Mouse (Mus musculus) ES-CJ7 (cell line): ENCODE data around the gene Olfr1321.
A peak's percentile ranks its signal among the peaks of the same experiment; 100 is the strongest.

Experiments
- DNase-seq: peaks from one replicate; pipeline ENCODE4 v3.0.0; 2011; ENCODE audit warnings: low read depth, low spot score

Gene Olfr1321

DNA sequence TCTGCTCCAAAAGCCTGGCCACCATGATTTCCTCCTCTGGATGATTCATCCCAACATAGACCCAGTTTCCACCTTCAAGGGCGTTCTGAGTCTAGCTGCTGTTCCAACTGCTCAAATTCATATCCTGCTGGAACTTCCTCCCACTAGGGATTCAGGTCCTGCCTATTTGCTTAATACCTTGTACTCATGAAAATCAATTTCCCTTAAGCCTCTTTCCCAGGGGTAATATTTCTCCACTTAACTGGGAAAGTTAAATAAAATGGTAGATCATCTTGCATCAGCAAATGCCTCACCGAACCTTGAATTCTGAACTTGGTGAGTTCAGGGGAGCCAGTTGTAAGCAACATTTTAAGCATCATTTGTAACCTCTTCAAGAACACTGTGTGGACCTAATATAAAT is at the start of gene Olfr1321:
TSS of gene Olfr1321 (minus strand) at position 101 of the 400 bp plus-strand sequence.
- DNase-seq = no peak

DNA sequence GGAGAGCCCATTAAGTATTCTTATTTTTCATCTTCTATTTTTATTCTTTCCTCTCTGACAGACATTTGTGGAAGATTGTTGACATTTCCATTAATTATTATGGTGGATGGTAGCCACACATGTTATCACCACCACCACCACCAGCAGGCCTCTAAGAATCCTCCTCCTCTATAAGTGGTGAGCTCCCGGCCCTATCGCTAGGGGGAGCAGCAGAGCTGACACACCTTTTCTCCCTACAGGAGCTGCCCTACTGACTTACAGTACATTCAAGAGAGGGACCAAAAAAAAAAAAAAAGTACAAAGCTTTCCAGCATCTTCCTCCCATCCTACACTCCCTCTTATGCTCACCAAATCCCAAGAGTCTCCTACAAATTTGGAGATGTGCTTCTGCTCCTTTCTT is 36.0 kb upstream of the Olfr1321 start:
- DNase-seq = peak; percentile 29

DNA sequence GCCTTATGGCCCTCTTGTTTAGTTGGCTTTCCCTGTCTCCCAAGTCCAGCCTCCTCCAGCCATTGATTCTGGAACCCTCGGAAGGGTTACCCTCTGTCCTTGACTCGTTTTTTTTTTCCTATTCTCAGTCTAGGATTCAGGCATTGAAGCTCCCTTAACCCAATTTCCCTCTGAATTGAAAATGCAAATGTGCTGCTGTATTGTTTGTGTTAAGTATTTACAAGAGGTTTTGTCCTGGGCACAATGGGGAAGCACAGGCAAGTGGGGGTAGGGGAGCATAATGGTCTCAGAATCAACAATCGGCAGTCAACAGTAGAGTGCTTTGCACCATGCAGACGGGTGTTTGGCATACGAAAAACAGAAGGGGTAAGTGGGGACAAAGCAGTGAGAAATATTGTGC is 10.3 kb upstream of the Olfr1321 start:
- DNase-seq = peak; percentile 82
